Mouse (Mus musculus) liver, embryonic 11.5 days (tissue): ENCODE measurements around the gene Smg6. TPM values are rescaled to one million over a fixed set of nuclear protein-coding genes. Genes with fewer than 3 reads are reported as not detected.

Experiments used
- ATAC-seq: fragments of 200-750 bp; cut with Nextera tagmentation; replicated peaks from 2 replicates; pipeline ENCODE4 v1.8.0; 2017; ENCODE audit warnings: moderate number of reproducible peaks, mild to moderate bottlenecking, moderate TSS enrichment, moderate library complexity; ENCODE audit not compliant: low FRiP score
- DNase-seq: peaks from one replicate; pipeline ENCODE4 v3.0.0-alpha.2; 2017; ENCODE audit warnings: low spot score
- H3K27ac ChIP-seq: fragments of 300-500 bp; sonication (generic); 2 replicates; pipeline ENCODE4 v1.5.1; 2014; ENCODE audit warnings: mild to moderate bottlenecking, low read depth, low read length, control low read depth
- H3K27me3 ChIP-seq: fragments of 300-500 bp; sonication (generic); replicated peaks from 2 replicates; pipeline ENCODE4 v1.6.1; 2014; ENCODE audit warnings: low read length, mixed read lengths; ENCODE audit not compliant: control insufficient read depth, insufficient read depth
- H3K36me3 ChIP-seq: fragments of 300-500 bp; sonication (generic); 2 replicates; pipeline ENCODE4 v1.6.1; 2014; ENCODE audit warnings: mild to moderate bottlenecking, low read length, moderate library complexity, mixed read lengths; ENCODE audit not compliant: control insufficient read depth, insufficient read depth
- H3K4me1 ChIP-seq: fragments of 300-500 bp; sonication (generic); replicated peaks from 2 replicates; pipeline ENCODE4 v1.6.1; 2014; ENCODE audit warnings: low read length, mixed read lengths; ENCODE audit not compliant: control insufficient read depth, insufficient read depth
- H3K4me2 ChIP-seq: fragments of 300-500 bp; sonication (generic); 2 replicates; pipeline ENCODE4 v1.6.1; 2014; ENCODE audit warnings: mild to moderate bottlenecking, control low read depth, moderate library complexity
- H3K4me3 ChIP-seq: fragments of 300-500 bp; sonication (generic); 2 replicates; pipeline ENCODE4 v1.5.1; 2014; ENCODE audit warnings: low read depth, low read length, control low read depth
- H3K9ac ChIP-seq: fragments of 300-500 bp; sonication (generic); 2 replicates; pipeline ENCODE4 v1.6.1; 2014; ENCODE audit warnings: low read depth, low read length, control low read depth
- H3K9me3 ChIP-seq: fragments of 300-500 bp; sonication (generic); 2 replicates; pipeline ENCODE4 v1.6.1; 2016; ENCODE audit warnings: low read length, inconsistent platforms, mixed read lengths; ENCODE audit not compliant: control insufficient read depth
- WGBS: fragments of 180-500 bp; shearing (Covaris S2); extraction: QIAGEN DNeasy Blood & Tissue Kit; methylation state at CpG from one replicate; pipeline ENCODE4 v1.1.7; 2014; 5-methylcytosine and 5-hydroxymethylcytosine counted together
- polyA plus RNA-seq: library from polyadenylated mRNA; unstranded; fragments of >200 nt; fragmentation: Nextera tagmentation; extraction: Ambion mirVana; gene quantifications from 2 replicates; pipeline ENCODE4 v1.2.1, GENCODE M21; 2014

Smg6 gene
- polyA plus RNA-seq, 1 experiment from 2014 or later: 12.4 TPM

DNA sequence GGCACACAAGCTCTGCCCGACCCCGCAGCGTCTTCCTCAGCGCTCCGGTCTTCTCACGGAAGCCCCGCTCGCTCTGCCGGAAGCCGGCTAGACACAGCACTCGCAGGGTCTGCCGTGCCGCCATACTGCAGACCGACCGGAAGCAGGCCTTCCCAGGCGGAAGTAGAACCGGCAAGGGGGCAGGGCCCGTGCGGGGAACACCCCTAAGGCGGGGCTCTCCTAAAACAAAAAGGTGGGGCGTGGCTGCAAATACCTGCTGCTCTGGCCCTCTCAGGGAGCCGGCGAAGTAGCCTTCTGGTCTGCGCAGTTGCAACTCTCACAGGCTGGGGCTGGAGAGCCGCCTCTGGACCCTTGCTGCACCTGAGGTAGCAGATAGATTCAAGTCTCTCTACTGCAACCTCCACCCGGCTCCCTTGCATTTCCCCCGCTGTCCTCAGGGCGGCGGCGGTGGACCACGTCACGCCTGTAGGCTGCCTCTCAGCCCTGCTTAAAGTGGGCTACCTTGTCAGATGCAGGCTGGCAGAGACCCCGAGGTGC lies 253.1 kb downstream of the Smg6 start, which contains the start of gene Ovca2:
Gene Ovca2, minus strand, starts transcription at position 164 of the 537 bp plus-strand sequence.
- Histone ChIP-seq H3K4me2 (peak within 1 kb of the TSS; percentile 93), H3K27ac (peak within 1 kb of the TSS; percentile 57), H3K36me3 (peaks cover 28% of the 10 kb centered on the region), H3K4me1 (peaks cover 13% of the 10 kb centered on the region), H3K9ac (peak within 1 kb of the TSS; percentile 77), H3K27me3 (peaks cover 5% of the 10 kb centered on the region), H3K4me3 (peak within 1 kb of the TSS; percentile 77), H3K9me3 (no peaks in the 10 kb centered on the region)
- WGBS: under 1% methylated on average over 33 of the region's 33 CpGs
- DNase-seq: peak; percentile 93
- peak; percentile 94 for ATAC-seq

DNA sequence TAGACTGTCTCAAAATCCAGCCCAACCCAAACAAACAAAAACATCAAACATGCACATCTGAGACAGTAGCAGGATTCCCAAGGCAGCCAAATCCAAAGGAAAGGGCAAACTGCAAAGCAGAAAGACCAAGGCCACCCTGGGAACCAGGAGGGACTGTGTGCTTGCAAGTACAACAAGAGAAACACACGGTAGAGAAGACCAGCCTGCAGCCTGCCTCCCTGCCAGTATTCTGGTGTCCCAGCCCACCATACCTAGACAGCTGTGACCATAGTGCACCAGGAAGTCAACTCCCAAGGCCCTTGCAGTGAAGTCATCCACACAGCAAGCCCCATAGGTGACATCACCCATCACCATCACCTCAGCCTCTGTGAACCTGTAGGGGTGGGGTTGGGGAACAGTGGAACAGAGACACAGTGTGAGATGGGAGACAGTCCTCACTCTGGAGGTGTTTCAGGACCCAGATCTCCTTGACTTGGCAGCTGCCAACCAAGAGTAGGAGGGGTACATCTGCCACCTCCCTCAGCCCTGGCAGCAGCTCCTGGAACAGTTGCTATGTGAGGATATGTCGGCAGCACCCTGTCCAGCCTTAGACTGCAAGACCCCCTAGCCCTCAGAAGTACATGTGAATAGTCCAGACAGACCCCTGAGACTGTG lies 258.4 kb downstream of the Smg6 start:
- Histone ChIP-seq H3K4me2 (no peak overlapping the region), H3K27ac (no peak overlapping the region), H3K36me3 (peaks cover 32% of the 10 kb centered on the region), H3K27me3 (no peaks in the 10 kb centered on the region), H3K4me1 (0 out of 2 replicates have a peak, but pooled peaks cover 3% of the 10 kb centered on the region), H3K9ac (no peak overlapping the region), H3K9me3 (no peaks in the 10 kb centered on the region), H3K4me3 (no peak overlapping the region)
- ATAC-seq (no peak), DNase-seq (no peak)
- 81% methylated on average over 2 of the region's 2 CpGs for WGBS

DNA sequence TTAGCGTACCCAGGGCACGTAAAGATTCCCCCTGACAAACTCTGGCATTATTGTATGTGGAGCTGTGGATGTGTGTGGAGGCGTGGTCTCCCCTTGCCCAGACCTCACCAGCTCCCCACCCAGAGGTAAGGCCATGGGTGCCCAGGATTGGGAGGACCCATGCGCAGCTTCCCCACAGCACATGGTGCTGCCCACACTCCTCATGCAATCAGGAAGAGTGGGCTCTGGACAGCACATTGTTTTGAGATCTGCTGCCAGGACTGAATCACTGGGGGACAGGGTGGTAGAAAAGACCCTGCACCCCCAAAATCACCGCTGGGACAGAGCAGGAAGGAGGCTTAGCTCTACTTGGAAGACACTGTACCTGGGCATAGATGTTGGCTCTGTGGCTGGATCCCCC lies 258.9 kb downstream of the Smg6 start:
- ATAC-seq (no peak), DNase-seq (no peak)
- no peak overlapping the region for H3K9ac ChIP-seq
- H3K4me1 ChIP-seq: peaks cover 7% of the 10 kb centered on the region
- H3K4me3 ChIP-seq: no peak overlapping the region
- H3K36me3 ChIP-seq: peaks cover 32% of the 10 kb centered on the region
- no peaks in the 10 kb centered on the region for H3K9me3 ChIP-seq
- no peak overlapping the region for H3K27ac ChIP-seq
- no peaks in the 10 kb centered on the region for H3K27me3 ChIP-seq
- WGBS: 93% methylated on average over 5 of the region's 5 CpGs
- no peak overlapping the region for H3K4me2 ChIP-seq

DNA sequence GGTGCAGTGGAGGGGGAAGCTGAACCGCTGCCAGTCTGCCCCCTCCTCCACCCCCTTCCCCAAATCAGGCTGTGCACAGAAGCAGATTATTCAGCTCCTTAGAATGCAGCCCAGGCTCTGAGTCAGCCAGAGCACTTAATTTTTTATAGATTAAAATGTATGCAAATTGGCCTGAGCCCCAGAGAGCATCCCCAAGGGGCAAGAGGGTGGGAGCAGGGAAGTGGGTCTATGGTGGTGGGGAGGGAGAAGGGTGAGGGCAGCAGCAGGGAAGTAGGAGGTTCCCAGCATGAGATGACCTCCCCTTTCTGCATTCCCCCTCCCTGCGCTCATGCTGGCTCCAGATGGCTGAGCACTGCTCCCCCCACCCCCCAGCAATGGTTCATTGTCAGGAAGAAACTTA lies 259.4 kb downstream of the Smg6 start:
- Histone ChIP-seq H3K9me3 (no peaks in the 10 kb centered on the region), H3K4me3 (no peak overlapping the region), H3K27me3 (no peaks in the 10 kb centered on the region), H3K36me3 (peaks cover 32% of the 10 kb centered on the region), H3K4me1 (peaks cover 9% of the 10 kb centered on the region), H3K4me2 (no peak overlapping the region), H3K27ac (no peak overlapping the region), H3K9ac (no peak overlapping the region)
- no peak for DNase-seq
- ATAC-seq: no peak
- 84% methylated on average over 2 of the region's 2 CpGs for WGBS

DNA sequence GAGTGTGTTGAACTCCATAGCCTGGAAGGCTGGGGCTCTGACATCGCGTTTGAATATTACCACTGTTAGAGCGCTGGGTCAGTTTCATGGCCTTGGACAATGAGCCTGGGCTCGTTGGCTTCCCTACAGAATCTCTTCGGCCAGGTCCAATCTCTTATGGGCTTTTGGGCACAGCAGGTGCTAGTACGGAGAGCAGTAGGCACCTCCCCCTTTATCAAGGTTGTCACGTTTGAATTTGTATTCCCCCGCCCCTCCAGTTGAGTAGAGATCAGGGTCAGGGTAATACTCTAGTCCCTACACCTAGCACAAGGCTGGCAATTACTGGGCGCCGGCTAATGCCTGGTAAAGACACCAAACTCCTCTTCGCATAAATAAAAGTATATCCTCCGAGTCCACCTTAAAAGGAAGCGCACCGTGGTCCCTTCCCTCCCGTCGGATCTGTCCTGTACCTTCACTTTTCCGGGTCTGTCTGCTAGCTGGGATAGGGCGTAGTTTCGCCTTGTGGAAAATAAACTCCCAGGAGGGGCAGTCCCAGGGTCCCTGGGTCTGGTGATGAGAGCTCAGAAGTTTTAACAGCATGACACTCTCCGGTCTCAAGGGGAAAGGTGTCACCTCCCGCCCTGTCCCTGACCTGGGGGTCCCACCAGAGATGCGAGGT lies 264.2 kb downstream of the Smg6 start:
- 1% methylated on average over 22 of the region's 22 CpGs for WGBS
- Histone ChIP-seq H3K4me2 (peak overlapping the region; percentile 89), H3K9me3 (no peaks in the 10 kb centered on the region), H3K27ac (peak overlapping the region; percentile 69; the same call in 1 of the 2 replicates), H3K9ac (peak overlapping the region; percentile 82), H3K27me3 (peaks cover 21% of the 10 kb centered on the region), H3K36me3 (no peaks in the 10 kb centered on the region), H3K4me1 (peaks cover 31% of the 10 kb centered on the region), H3K4me3 (peak overlapping the region; percentile 84)
- ATAC-seq (peak; percentile 84), DNase-seq (no peak)

DNA sequence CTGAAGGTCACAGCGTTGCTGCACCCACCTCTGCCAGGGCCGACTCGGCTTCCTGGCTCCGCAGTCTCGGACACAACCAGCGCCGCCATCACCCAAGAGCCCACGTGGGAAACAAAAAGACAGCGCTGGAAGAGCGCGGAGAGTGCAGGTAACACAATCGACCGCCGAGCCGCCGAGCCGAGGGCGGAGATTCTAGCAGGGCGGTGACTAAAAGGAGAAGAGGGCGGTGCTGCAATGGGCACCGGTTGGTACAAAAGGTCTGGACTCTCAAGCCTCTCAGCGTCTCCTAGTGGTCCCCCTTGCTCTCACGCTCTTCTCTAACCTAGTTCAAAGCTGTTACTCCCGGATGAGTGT lies 264.7 kb downstream of the Smg6 start:
- WGBS: 0% methylated on average over 24 of the region's 24 CpGs
- H3K4me1 ChIP-seq: peaks cover 36% of the 10 kb centered on the region

DNA sequence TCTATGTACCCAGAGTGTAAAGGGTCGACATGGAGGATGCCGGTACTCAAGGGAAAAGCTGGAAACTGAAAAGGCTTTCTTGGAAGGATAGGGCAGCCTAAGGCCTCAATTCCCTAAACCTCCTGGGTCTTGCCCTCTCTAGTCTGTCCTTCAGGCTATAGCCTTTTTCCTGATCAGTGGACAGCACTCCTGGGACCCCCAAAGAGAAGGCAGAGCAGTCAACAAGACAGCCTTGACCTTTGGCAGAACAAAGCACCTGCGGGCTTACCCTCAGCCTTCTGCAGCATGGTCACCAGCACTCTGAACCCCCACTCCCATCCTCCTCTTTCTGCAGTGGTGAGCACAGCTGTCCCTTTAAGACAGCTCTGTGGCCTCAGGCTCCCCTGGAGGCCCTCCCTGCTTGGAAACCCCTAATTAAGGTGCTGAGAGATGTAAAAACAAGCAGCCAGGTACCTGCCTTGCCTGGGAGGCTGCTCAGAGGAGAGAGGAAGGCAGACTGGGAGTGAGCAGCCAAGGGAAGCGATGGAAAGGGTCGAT lies 265.4 kb downstream of the Smg6 start, which contains the start of gene Dph1:
Gene Dph1, minus strand, starts transcription at position 337 of the 537 bp plus-strand sequence.
- Histone ChIP-seq H3K27ac (peak within 1 kb of the TSS; percentile 69; the same call in 1 of the 2 replicates), H3K4me2 (peak within 1 kb of the TSS; percentile 89), H3K9me3 (no peaks in the 10 kb centered on the region), H3K9ac (peak within 1 kb of the TSS; percentile 82), H3K4me1 (peaks cover 37% of the 10 kb centered on the region), H3K4me3 (peak within 1 kb of the TSS; percentile 84), H3K27me3 (peaks cover 32% of the 10 kb centered on the region), H3K36me3 (no peaks in the 10 kb centered on the region)
- no peak for ATAC-seq
- 49% methylated on average over 5 of the region's 5 CpGs for WGBS
- no peak for DNase-seq

More for the DNA sequence above, 264.7 kb downstream of the Smg6 start:
- H3K27me3 ChIP-seq: peaks cover 26% of the 10 kb centered on the region
- peak overlapping the region; percentile 82 for H3K9ac ChIP-seq
- H3K27ac ChIP-seq: peak overlapping the region; percentile 69; the same call in 1 of the 2 replicates
- peak; percentile 80 for ATAC-seq
- H3K36me3 ChIP-seq: no peaks in the 10 kb centered on the region
- H3K4me2 ChIP-seq: peak overlapping the region; percentile 89
- DNase-seq: peak; percentile 84
- H3K4me3 ChIP-seq: peak overlapping the region; percentile 84
- no peaks in the 10 kb centered on the region for H3K9me3 ChIP-seq

DNA sequence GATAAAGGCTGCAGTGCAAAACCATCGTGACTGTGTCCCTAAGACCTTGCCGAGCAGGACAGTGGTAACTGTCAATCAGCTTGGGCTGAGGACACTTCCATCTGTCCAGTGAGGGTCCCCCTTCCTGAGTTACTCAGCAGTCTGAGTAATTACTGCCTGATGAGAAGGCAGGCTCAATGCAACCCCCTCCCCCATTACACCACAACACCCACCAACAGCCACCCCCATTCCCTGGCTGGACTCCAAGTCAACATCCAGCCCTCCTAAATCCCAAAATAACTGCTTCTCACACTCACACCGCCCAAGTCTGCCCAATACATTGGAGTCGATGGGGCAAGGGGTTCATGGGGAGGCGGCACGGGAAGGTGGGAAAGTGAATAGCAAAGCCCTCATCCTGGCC lies 266.2 kb downstream of the Smg6 start:
- no peak overlapping the region for H3K27ac ChIP-seq
- no peak overlapping the region for H3K4me2 ChIP-seq
- no peak for ATAC-seq
- no peak overlapping the region for H3K9ac ChIP-seq
- H3K27me3 ChIP-seq: peaks cover 41% of the 10 kb centered on the region
- no peaks in the 10 kb centered on the region for H3K9me3 ChIP-seq
- whole genome bisulfite sequencing: 71% methylated on average over 6 of the region's 6 CpGs
- H3K4me1 ChIP-seq: peaks cover 37% of the 10 kb centered on the region
- no peak for DNase-seq
- no peaks in the 10 kb centered on the region for H3K36me3 ChIP-seq
- no peak overlapping the region for H3K4me3 ChIP-seq
